Mouse (Mus musculus) naive thymus-derived CD4-positive, alpha-beta T cell, adult 2 months (primary cell): ENCODE measurements at regions not wholly inside any gene's neighbourhood (a gene's known extent, or its start where the extent isn't known, plus 50 kb on each side); places are given as distances from the start of the nearest gene placed in this dataset.

Source experiments
- DNase-seq: peaks from one replicate; pipeline ENCODE4 v3.0.0-alpha.2; 2011; ENCODE audit warnings: low read depth

DNA sequence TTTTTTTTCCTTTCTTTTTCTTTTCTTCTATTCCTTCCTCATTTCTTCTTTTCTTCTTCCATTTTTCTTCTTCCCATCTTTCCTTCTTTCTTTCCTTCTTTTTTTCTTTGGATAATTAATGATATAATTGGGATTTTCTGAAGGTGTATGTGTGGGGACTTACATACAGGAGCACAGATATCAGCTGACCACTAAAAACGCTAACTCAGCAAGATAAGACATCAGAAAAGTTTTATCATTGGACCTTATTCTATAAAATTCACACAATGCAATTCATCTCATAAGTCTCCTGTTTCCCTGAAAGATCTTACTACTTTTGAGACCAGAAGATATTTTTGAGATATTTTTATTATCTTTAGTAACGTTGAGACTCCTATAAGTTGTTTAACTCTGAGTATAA, 144.8 kb upstream of the Vmn2r99 start:
- DNase-seq = no peak

DNA sequence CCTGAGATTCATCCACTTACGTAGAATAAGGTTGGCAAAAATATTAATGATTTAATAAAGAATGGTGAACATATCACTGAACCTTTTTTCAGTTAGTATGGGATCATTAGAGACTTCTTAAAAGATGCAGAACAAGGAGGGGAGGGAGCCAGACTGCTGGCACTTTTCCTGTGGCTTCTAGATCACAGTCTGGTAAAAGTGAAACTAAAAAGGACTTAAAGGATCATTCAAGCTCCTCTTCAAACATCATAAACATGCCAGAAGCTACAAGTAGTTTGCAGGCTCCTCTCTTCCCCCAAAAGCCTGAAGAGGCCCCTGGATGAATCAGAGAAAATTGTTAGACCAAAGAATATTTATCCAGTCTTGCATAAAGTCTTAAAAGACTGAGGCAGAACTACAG, 135.2 kb upstream of the Vmn2r99 start:
- peak; percentile 8 for DNase-seq
